Mouse (Mus musculus) CH12.LX (cell line): ENCODE data around the gene Ankrd17.

Experiments used
- MYC ChIP-seq: IDR thresholded peaks from 2 replicates; pipeline ENCODE4 v1.6.1; 2011; ENCODE audit warnings: low read depth, mild to moderate bottlenecking, improper control_type of control experiment, low read length
- RCOR1 ChIP-seq: conservative IDR thresholded peaks from 2 replicates; pipeline ENCODE4 v1.6.1; 2012; ENCODE audit warnings: low read depth, mild to moderate bottlenecking, inconsistent platforms, low read length, improper control_type of control experiment

GRCm38 (mm10) chr5:90203168-90203567 is 163.2 kb downstream of the Ankrd17 start:
- no peak for TF ChIP-seq RCOR1
- peak; percentile 63; the same call in 1 of the 2 replicates for TF ChIP-seq MYC
